Mouse (Mus musculus): ENCODE measurements around the gene Mad2l2. TPM values are rescaled to one million over a fixed set of nuclear protein-coding genes. Genes with fewer than 3 reads are reported as not detected.
A peak's percentile ranks its signal among the peaks of the same experiment; 100 is the strongest.

The Mad2l2 gene
- total and polyA plus RNA-seq, 2 experiments from 2014 or later = 56.5 to 102 TPM

DNA sequence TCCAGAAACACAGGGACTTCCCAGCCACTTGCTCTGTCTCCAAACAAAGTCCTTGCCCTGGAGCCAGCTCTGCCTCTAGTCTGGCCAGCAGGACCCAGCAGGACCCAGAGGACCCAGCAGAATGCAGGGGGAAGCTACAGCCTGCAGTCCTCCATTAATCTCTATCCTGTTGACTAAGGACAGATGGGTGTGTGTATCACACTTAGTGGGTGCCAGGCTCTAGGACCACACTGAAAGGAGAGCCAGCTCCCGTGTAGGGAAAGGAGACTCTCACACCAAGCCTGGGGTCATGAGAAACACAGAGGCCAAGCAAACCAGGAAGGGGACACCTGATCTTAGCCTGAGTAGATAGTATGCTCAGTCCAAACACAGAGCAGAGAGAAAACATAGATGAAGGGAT, 1.9 kb upstream of the Mad2l2 start:
- peak overlapping the region; percentile 94 for H3K27ac ChIP-seq
- no peaks in the 10 kb centered on the region for H3K36me3 ChIP-seq (ENCODE audit: insufficient read depth, low read length)
- peak overlapping the region; percentile 78 for H3K4me3 ChIP-seq (ENCODE audit: low read length)
- peak overlapping the region; percentile 93 for H3K4me2 ChIP-seq (ENCODE audit: low read depth, low read length)
- peaks cover 21% of the 10 kb centered on the region; the same call in 1 of the 2 replicates for H3K4me1 ChIP-seq (ENCODE audit: insufficient read depth, low read length)
- no peak for DNase-seq (ENCODE audit: low spot score)
- ATAC-seq = no peak
- H3K9ac ChIP-seq (replicated peaks; ENCODE audit: low read length) = no peak overlapping the region
- 56% methylated on average over 1 of the region's 1 CpGs for WGBS
- TF ChIP-seq CTCF (IDR thresholded peaks at IDR 0.05; ENCODE audit: low read depth) = no peak
- H3K27me3 ChIP-seq (ENCODE audit: insufficient read depth, low read length) = no peaks in the 10 kb centered on the region
- no peaks in the 10 kb centered on the region for H3K9me3 ChIP-seq (ENCODE audit: low read length)

DNA sequence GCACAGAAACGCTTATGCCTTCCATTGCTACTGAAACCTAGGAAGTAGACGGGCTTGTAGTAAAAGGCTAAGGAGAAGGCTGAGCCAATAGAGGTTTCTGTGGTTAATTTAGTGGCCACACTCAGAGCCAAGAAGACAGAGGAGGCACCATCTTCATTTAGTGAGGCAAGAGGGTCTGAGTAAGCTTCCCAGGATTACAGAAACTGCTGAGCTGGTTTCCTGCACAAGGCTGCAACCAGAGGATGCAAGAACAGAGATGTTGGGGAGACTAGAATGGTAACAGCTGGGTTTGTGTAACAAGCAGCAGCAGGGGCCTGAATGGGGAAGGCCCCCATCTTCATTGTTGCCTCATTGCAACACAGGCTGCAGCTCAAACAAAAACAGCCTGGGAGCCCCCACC, 1.5 kb upstream of the Mad2l2 start:
- DNase-seq (ENCODE audit: low spot score) (no peak), ATAC-seq (no peak)
- peaks cover 21% of the 10 kb centered on the region; the same call in 1 of the 2 replicates for H3K4me1 ChIP-seq (ENCODE audit: insufficient read depth, low read length)
- peak overlapping the region; percentile 93 for H3K4me2 ChIP-seq (ENCODE audit: low read depth, low read length)
- no peaks in the 10 kb centered on the region for H3K9me3 ChIP-seq (ENCODE audit: low read length)
- no peaks in the 10 kb centered on the region for H3K27me3 ChIP-seq (ENCODE audit: insufficient read depth, low read length)
- no peaks in the 10 kb centered on the region for H3K36me3 ChIP-seq (ENCODE audit: insufficient read depth, low read length)
- TF ChIP-seq CTCF (IDR thresholded peaks at IDR 0.05; ENCODE audit: low read depth) = no peak
- peak overlapping the region; percentile 19; the same call in 1 of the 2 replicates for H3K9ac ChIP-seq (replicated peaks; ENCODE audit: low read length)
- WGBS = 26% methylated on average over 2 of the region's 2 CpGs
- peak overlapping the region; percentile 94 for H3K27ac ChIP-seq
- peak overlapping the region; percentile 78 for H3K4me3 ChIP-seq (ENCODE audit: low read length)

DNA sequence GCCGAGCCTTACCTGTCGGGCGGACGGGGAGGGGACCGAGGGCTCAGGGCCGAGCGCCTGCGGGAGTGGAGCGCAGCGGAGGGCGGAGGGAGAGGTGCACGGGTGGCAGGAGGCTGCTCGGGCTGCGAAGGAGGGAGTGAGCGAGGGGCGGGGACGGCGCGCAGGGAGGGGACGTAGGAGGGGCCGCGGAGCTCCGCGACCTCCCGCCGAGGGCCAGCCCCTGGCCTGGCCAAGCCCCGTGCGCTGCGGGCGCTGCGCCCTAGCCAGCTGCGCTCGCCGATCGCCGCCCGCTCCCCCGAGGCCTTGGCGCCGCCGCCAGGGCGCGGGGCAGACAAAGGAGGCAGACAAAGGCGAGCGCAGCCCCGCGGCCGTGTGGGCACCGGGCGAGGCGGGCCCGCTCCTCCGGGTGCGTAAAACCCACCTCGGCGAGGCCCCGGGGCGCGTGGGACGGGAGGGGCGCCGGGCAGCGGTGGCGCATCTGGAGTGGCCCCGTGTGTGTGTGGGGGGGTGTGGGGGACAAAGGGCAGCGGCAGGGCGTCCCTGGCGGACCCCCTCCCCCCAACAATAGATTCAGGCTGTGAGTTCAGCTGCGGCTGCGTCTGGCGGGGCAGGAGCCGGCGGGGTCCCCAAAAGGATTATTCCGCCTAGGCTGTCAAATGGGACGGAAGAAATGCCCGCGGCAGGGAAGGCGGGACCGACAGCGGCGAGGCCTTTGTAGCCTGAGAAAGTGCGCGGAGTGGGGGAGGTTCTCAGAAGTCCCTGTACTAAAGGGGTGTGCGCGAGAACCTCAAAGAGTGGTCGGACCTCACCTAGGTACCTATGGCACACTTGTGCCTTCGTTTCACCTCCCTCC, 603 bp downstream of the Mad2l2 start, which contains the start of gene Draxin:
TSS of gene Draxin (minus strand) at position 138 of the 853 bp plus-strand sequence.
- TF ChIP-seq CTCF (IDR thresholded peaks at IDR 0.05; ENCODE audit: low read depth) = no peak
- WGBS = 2% methylated on average over 75 of the region's 87 CpGs
- H3K4me3 ChIP-seq (ENCODE audit: low read length) = peak within 1 kb of the TSS; percentile 78
- DNase-seq (ENCODE audit: low spot score) = peak; percentile 83
- no peaks in the 10 kb centered on the region for H3K36me3 ChIP-seq (ENCODE audit: insufficient read depth, low read length)
- H3K27me3 ChIP-seq (ENCODE audit: insufficient read depth, low read length) = no peaks in the 10 kb centered on the region
- H3K4me1 ChIP-seq (ENCODE audit: insufficient read depth, low read length) = peaks cover 17% of the 10 kb centered on the region; the same call in 1 of the 2 replicates
- H3K4me2 ChIP-seq (ENCODE audit: low read depth, low read length) = peak within 1 kb of the TSS; percentile 93
- H3K9ac ChIP-seq (replicated peaks; ENCODE audit: low read length) = peak within 1 kb of the TSS; percentile 87
- no peaks in the 10 kb centered on the region for H3K9me3 ChIP-seq (ENCODE audit: low read length)
- peak; percentile 78 for ATAC-seq
- peak within 1 kb of the TSS; percentile 94 for H3K27ac ChIP-seq

DNA sequence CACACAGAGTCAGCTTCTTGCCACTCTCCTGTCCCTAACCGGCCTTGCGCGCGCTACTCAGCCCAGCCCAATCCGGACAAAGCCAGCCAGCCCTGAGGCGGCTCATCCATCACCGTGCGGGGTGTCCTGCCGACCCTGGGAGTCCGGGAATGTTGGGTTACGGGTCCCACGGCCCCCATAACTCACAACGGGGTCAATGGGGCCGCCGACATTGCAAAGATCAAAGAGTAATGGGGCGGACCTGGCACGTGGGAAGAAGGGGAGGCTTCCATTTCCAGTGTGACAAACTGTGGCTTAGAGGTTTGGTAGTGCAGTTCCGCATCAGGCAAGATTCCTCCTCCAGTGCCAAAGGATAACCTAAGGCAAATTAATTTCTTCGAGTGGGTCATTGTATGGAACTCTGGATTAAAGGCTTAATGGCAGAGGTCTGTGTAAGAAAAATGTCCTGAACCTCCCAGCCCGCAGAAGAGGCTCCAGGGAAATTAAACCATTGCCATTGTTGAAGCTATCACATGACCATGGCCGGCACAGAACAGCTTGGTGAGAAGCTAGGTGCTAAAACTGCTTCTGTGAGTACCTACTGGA, 1.4 kb downstream of the Mad2l2 start:
- ATAC-seq = peak; percentile 52
- under 1% methylated on average over 21 of the region's 21 CpGs for WGBS
- Histone ChIP-seq H3K9me3 (ENCODE audit: low read length) (no peaks in the 10 kb centered on the region), H3K4me1 (ENCODE audit: insufficient read depth, low read length) (peaks cover 12% of the 10 kb centered on the region; the same call in 1 of the 2 replicates), H3K4me3 (ENCODE audit: low read length) (peak overlapping the region; percentile 78), H3K36me3 (ENCODE audit: insufficient read depth, low read length) (no peaks in the 10 kb centered on the region), H3K4me2 (ENCODE audit: low read depth, low read length) (peak overlapping the region; percentile 93), H3K27ac (peak overlapping the region; percentile 94), H3K27me3 (ENCODE audit: insufficient read depth, low read length) (no peaks in the 10 kb centered on the region), H3K9ac (replicated peaks; ENCODE audit: low read length) (peak overlapping the region; percentile 87)
- no peak for TF ChIP-seq CTCF (IDR thresholded peaks at IDR 0.05; ENCODE audit: low read depth)
- peak; percentile 45 for DNase-seq (ENCODE audit: low spot score)

DNA sequence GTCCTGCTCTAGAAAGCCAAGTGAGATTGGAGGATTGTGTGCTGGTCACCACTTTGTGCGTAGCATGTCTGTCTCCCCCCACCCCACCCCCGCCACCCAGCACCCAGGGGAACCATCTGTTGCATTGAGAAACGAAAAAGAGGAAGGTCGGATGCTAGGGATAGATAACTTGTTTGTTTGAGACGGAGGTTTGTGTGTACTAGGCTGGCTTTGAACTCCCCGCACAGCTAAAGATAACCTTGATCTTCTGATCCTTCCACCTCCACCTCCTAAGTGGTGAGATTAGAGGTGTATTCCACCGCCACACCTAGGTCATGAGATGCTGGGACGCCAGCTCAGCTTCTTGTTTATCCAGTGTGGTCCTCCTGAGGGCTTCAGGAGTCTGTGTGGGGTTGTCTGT, 4.8 kb downstream of the Mad2l2 start:
- H3K36me3 ChIP-seq (ENCODE audit: insufficient read depth, low read length) = no peaks in the 10 kb centered on the region
- DNase-seq (ENCODE audit: low spot score) (no peak), ATAC-seq (no peak)
- no peak overlapping the region for H3K4me2 ChIP-seq (ENCODE audit: low read depth, low read length)
- no peaks in the 10 kb centered on the region for H3K27me3 ChIP-seq (ENCODE audit: insufficient read depth, low read length)
- no peak overlapping the region for H3K4me3 ChIP-seq (ENCODE audit: low read length)
- peaks cover 7% of the 10 kb centered on the region; the same call in 1 of the 2 replicates for H3K4me1 ChIP-seq (ENCODE audit: insufficient read depth, low read length)
- WGBS = 86% methylated on average over 8 of the region's 8 CpGs
- no peaks in the 10 kb centered on the region for H3K9me3 ChIP-seq (ENCODE audit: low read length)
- no peak for TF ChIP-seq CTCF (IDR thresholded peaks at IDR 0.05; ENCODE audit: low read depth)
- no peak overlapping the region for H3K27ac ChIP-seq
- no peak overlapping the region for H3K9ac ChIP-seq (replicated peaks; ENCODE audit: low read length)

DNA sequence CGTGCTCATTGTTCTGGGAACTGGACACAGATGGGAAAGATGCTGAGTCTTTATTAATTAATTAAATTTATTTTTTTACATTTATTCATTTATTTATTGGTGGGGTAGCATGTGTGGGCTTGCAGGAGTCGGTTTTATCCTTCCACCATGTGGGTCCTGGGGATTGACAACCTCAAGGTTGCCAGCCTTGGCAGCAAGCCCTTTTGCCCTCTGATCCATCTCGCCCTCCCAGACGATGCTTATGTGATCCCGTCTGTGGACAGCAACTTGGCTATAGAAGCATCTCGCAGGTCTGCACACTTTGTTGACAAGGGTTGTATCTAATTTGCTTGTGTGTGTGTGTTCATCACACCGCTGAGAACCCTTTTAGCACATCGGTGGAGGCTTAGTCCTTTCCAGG, 7.3 kb downstream of the Mad2l2 start:
- Histone ChIP-seq H3K4me2 (ENCODE audit: low read depth, low read length) (no peak overlapping the region), H3K4me3 (ENCODE audit: low read length) (no peak overlapping the region), H3K9ac (replicated peaks; ENCODE audit: low read length) (no peak overlapping the region), H3K36me3 (ENCODE audit: insufficient read depth, low read length) (no peaks in the 10 kb centered on the region), H3K27me3 (ENCODE audit: insufficient read depth, low read length) (no peaks in the 10 kb centered on the region), H3K4me1 (ENCODE audit: insufficient read depth, low read length) (no peaks in the 10 kb centered on the region), H3K27ac (no peak overlapping the region), H3K9me3 (ENCODE audit: low read length) (no peaks in the 10 kb centered on the region)
- 45% methylated on average over 8 of the region's 8 CpGs for WGBS
- DNase-seq (ENCODE audit: low spot score) = no peak
- no peak for TF ChIP-seq CTCF (IDR thresholded peaks at IDR 0.05; ENCODE audit: low read depth)
- no peak for ATAC-seq

All from hindbrain, postnatal 0 days (tissue).